Mouse (Mus musculus): ENCODE measurements at regions not wholly inside any gene's neighbourhood (a gene's known extent, or its start where the extent isn't known, plus 50 kb on each side); places are given as distances from the start of the nearest gene placed in this dataset.
"Not testable (repeated sequence)": the region's sequence is repeated elsewhere in the genome, so short reads cannot be mapped to it uniquely, and the experiment has no call there.

- TF ChIP-seq MAFK (IDR thresholded peaks at IDR 0.05; ENCODE audit: insufficient read depth, low read depth, low read length); HCFC1 (IDR thresholded peaks at IDR 0.05; ENCODE audit: borderline replicate concordance, insufficient read depth, low read length); CHD2 (IDR thresholded peaks at IDR 0.05; ENCODE audit: low read depth, low read length); ZC3H11A (IDR thresholded peaks at IDR 0.05; ENCODE audit: borderline replicate concordance, low read depth, low read length); ZNF384 (IDR thresholded peaks at IDR 0.05; ENCODE audit: low read depth, low read length): not testable (repeated sequence)
These were observed 1263.6 kb upstream of the Tacstd2 start for GRCm38 (mm10) chr6:68799205-68799604.
